Mouse (Mus musculus): Measurements from ENCODE around the gene Gfod1. TPM values are rescaled to one million over a fixed set of nuclear protein-coding genes. Genes with fewer than 3 reads are reported as not detected.

Gfod1 gene
- polyA plus RNA-seq, 1 experiment = 6.5 TPM

- H3K4me3 ChIP-seq = no peak overlapping the region
- H3K79me2 ChIP-seq (ENCODE audit: control insufficient read depth, insufficient read depth) = peaks cover 11% of the 10 kb centered on the region
- no peak for TF ChIP-seq POLR2A (IDR thresholded peaks at IDR 0.05; ENCODE audit: insufficient read length, low read depth)
- H3K36me3 ChIP-seq (ENCODE audit: control insufficient read depth, insufficient read depth) = no peaks in the 10 kb centered on the region
- no peak overlapping the region for H3ac ChIP-seq (ENCODE audit: control insufficient read depth, insufficient read length)
- H3K27me3 ChIP-seq (ENCODE audit: control insufficient read depth, insufficient read depth, insufficient read length) = no peaks in the 10 kb centered on the region
- H3K4me2 ChIP-seq (ENCODE audit: low read depth) = no peak overlapping the region
These were observed 57.1 kb downstream of the Gfod1 start for GRCm38 (mm10) chr13:43246876-43247275.

- TF ChIP-seq SRF (IDR thresholded peaks at IDR 0.05; ENCODE audit: control insufficient read depth, insufficient read length, low read depth) (no peak), POLR2A (IDR thresholded peaks at IDR 0.05; ENCODE audit: insufficient read length, low read depth) (no peak), USF1 (IDR thresholded peaks at IDR 0.05; ENCODE audit: low read depth) (no peak), MYOG (IDR thresholded peaks at IDR 0.05; ENCODE audit: control insufficient read depth in 1 of 3, insufficient read depth in 1 of 3, insufficient read length in 2 of 3, low read depth in 2 of 3) (no peak), TCF12 (IDR thresholded peaks at IDR 0.05; ENCODE audit: insufficient read depth, poor library complexity, severe bottlenecking) (no peak), CEBPB (IDR thresholded peaks at IDR 0.05; ENCODE audit: insufficient read depth, poor library complexity, severe bottlenecking) (no peak), E2F4 (IDR thresholded peaks at IDR 0.05; ENCODE audit: insufficient read depth) (no peak), MAX (IDR thresholded peaks at IDR 0.05; ENCODE audit: low read depth) (no peak), POLR2AphosphoS2 (IDR thresholded peaks at IDR 0.05; ENCODE audit: insufficient read length, low read depth) (no peak), MYOD1 (IDR thresholded peaks at IDR 0.05; ENCODE audit: control insufficient read depth in 1 of 3, insufficient read length in 2 of 3, low read depth in 2 of 3) (no peak), REST (IDR thresholded peaks at IDR 0.05; ENCODE audit: insufficient read depth, insufficient read length) (no peak), TCF3 (IDR thresholded peaks at IDR 0.05; ENCODE audit: insufficient read length, low read depth) (no peak)
- no peak overlapping the region for H3ac ChIP-seq (ENCODE audit: control insufficient read depth, insufficient read length)
- peaks cover 5% of the 10 kb centered on the region for H3K79me2 ChIP-seq (ENCODE audit: control insufficient read depth, insufficient read depth)
- no peak overlapping the region for H3K4me3 ChIP-seq
- H3K36me3 ChIP-seq (ENCODE audit: control insufficient read depth, insufficient read depth) = no peaks in the 10 kb centered on the region
- H3K27me3 ChIP-seq (ENCODE audit: control insufficient read depth, insufficient read depth, insufficient read length) = no peaks in the 10 kb centered on the region
- H3K4me2 ChIP-seq (ENCODE audit: low read depth) = peak overlapping the region; percentile 61
These were observed 60.2 kb downstream of the Gfod1 start for GRCm38 (mm10) chr13:43243793-43244192.

DNA sequence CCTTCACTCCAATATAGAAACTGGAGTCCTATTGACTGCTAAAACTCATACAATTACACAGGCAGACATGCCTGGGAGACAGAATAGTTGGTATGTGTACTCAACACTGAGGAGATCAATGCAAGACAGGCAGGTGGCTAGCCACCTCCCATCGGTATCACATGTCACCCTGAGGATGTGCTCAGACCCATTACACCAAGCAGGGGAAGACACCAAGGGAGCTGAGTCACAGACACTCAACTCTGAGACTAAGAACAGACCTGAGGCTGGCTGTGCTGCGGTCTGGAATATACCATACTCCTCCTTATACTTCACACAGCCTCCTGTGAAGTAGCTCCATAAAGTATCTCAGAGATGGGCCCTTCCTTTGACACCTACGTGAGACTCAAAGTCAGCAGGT is 60.7 kb downstream of the Gfod1 start:
- no peaks in the 10 kb centered on the region for H3K27me3 ChIP-seq (ENCODE audit: control insufficient read depth, insufficient read depth, insufficient read length)
- no peaks in the 10 kb centered on the region for H3K36me3 ChIP-seq (ENCODE audit: control insufficient read depth, insufficient read depth)
- peak overlapping the region; percentile 61 for H3K4me2 ChIP-seq (ENCODE audit: low read depth)
- H3ac ChIP-seq (ENCODE audit: control insufficient read depth, insufficient read length) = no peak overlapping the region
- peaks cover 4% of the 10 kb centered on the region for H3K79me2 ChIP-seq (ENCODE audit: control insufficient read depth, insufficient read depth)
- no peak overlapping the region for H3K4me3 ChIP-seq
- TF ChIP-seq E2F4 (IDR thresholded peaks at IDR 0.05; ENCODE audit: insufficient read depth) (no peak), MYOD1 (IDR thresholded peaks at IDR 0.05; ENCODE audit: control insufficient read depth in 1 of 3, insufficient read length in 2 of 3, low read depth in 2 of 3) (peak in 1 of 3 experiments; percentile 22)

DNA sequence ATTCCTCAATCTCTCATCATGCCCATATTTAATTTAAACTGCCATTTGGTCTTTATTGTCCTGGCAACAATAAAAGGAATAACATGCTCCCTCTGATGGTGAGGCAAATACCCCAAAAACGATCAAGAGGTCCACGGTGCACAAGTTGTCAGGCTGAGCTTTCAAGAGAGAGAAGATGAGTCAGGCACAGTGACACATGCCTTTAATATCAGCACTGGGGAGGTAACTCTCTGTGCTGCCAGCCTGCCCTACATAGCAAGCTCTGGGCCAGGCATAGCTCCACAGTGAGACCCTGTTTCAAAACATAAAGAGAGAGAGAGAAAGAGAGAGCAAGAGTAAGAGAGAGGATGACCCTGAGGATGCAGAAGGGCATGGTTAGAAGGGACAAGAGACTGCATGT is 62.2 kb downstream of the Gfod1 start:
- peaks cover 13% of the 10 kb centered on the region for H3K79me2 ChIP-seq (ENCODE audit: control insufficient read depth, insufficient read depth)
- no peaks in the 10 kb centered on the region for H3K27me3 ChIP-seq (ENCODE audit: control insufficient read depth, insufficient read depth, insufficient read length)
- no peak overlapping the region for H3ac ChIP-seq (ENCODE audit: control insufficient read depth, insufficient read length)
- TF ChIP-seq SRF (IDR thresholded peaks at IDR 0.05; ENCODE audit: control insufficient read depth, insufficient read length, low read depth) (no peak), TCF3 (IDR thresholded peaks at IDR 0.05; ENCODE audit: insufficient read length, low read depth) (no peak), CEBPB (IDR thresholded peaks at IDR 0.05; ENCODE audit: insufficient read depth, poor library complexity, severe bottlenecking) (no peak), MYOD1 (IDR thresholded peaks at IDR 0.05; ENCODE audit: control insufficient read depth in 1 of 3, insufficient read length in 2 of 3, low read depth in 2 of 3) (no peak), MAX (IDR thresholded peaks at IDR 0.05; ENCODE audit: low read depth) (no peak), POLR2A (IDR thresholded peaks at IDR 0.05; ENCODE audit: insufficient read length, low read depth) (no peak), REST (IDR thresholded peaks at IDR 0.05; ENCODE audit: insufficient read depth, insufficient read length) (no peak)
- H3K4me2 ChIP-seq (ENCODE audit: low read depth) = no peak overlapping the region
- no peaks in the 10 kb centered on the region for H3K36me3 ChIP-seq (ENCODE audit: control insufficient read depth, insufficient read depth)
- H3K4me3 ChIP-seq = no peak overlapping the region

- Histone ChIP-seq H3K79me2 (ENCODE audit: control insufficient read depth, insufficient read depth) (peaks cover 13% of the 10 kb centered on the region), H3K36me3 (ENCODE audit: control insufficient read depth, insufficient read depth) (no peaks in the 10 kb centered on the region), H3K27me3 (ENCODE audit: control insufficient read depth, insufficient read depth, insufficient read length) (no peaks in the 10 kb centered on the region), H3ac (ENCODE audit: control insufficient read depth, insufficient read length) (no peak overlapping the region), H3K4me2 (ENCODE audit: low read depth) (no peak overlapping the region), H3K4me3 (no peak overlapping the region)
- TF ChIP-seq REST (IDR thresholded peaks at IDR 0.05; ENCODE audit: insufficient read depth, insufficient read length) (no peak), POLR2AphosphoS2 (IDR thresholded peaks at IDR 0.05; ENCODE audit: insufficient read length, low read depth) (no peak), POLR2A (IDR thresholded peaks at IDR 0.05; ENCODE audit: insufficient read length, low read depth) (no peak)
These were observed 62.9 kb downstream of the Gfod1 start for GRCm38 (mm10) chr13:43241069-43241468.

DNA sequence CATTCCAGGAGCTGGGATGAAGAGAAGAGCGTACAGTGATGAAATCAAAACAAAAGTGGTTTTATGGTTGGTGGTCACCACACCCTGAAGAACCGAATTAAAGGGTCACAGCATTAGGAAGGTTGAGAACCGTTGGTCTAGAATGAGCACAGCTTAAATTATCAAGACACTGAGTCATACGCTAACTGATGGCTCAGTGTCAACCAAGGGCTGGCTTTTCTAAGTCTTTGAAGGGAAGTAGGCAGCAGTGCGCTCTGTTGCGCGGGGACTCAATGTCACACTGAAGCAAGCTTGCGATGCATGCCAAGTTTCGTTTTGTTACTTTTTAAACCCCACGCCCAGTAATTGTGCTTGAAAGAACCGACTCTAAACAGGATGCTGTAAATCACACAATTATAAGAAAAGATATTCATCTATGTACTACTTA is 64.2 kb downstream of the Gfod1 start:
- Histone ChIP-seq H3K79me2 (ENCODE audit: control insufficient read depth, insufficient read depth) (peaks cover 18% of the 10 kb centered on the region), H3K27me3 (ENCODE audit: control insufficient read depth, insufficient read depth, insufficient read length) (no peaks in the 10 kb centered on the region), H3ac (ENCODE audit: control insufficient read depth, insufficient read length) (no peak overlapping the region), H3K4me2 (ENCODE audit: low read depth) (peak overlapping the region; percentile 75), H3K36me3 (ENCODE audit: control insufficient read depth, insufficient read depth) (no peaks in the 10 kb centered on the region), H3K4me3 (no peak overlapping the region)
- TF ChIP-seq USF1 (IDR thresholded peaks at IDR 0.05; ENCODE audit: low read depth) = no peak
- TF ChIP-seq MYOG (IDR thresholded peaks at IDR 0.05; ENCODE audit: control insufficient read depth in 1 of 3, insufficient read depth in 1 of 3, insufficient read length in 2 of 3, low read depth in 2 of 3) = no peak
- TF ChIP-seq MYOD1 (IDR thresholded peaks at IDR 0.05; ENCODE audit: control insufficient read depth in 1 of 3, insufficient read length in 2 of 3, low read depth in 2 of 3) = no peak
- TF ChIP-seq MAX (IDR thresholded peaks at IDR 0.05; ENCODE audit: low read depth) = no peak
- 0 out of 2 replicates have a peak, but pooled peaks have one; percentile 38 for TF ChIP-seq CEBPB (IDR thresholded peaks at IDR 0.05; ENCODE audit: insufficient read depth, poor library complexity, severe bottlenecking)
- no peak for TF ChIP-seq TCF12 (IDR thresholded peaks at IDR 0.05; ENCODE audit: insufficient read depth, poor library complexity, severe bottlenecking)

Data from myocyte (in vitro differentiated cells).